Mouse (Mus musculus) urinary bladder, postnatal 14 days (tissue): ENCODE measurements at regions not wholly inside any gene's neighbourhood (a gene's known extent, or its start where the extent isn't known, plus 50 kb on each side); places are given as distances from the start of the nearest gene placed in this dataset.

Experiments
- DNase-seq: peaks from one replicate; pipeline ENCODE4 v3.0.0; 2021; ENCODE audit warnings: low spot score

DNA sequence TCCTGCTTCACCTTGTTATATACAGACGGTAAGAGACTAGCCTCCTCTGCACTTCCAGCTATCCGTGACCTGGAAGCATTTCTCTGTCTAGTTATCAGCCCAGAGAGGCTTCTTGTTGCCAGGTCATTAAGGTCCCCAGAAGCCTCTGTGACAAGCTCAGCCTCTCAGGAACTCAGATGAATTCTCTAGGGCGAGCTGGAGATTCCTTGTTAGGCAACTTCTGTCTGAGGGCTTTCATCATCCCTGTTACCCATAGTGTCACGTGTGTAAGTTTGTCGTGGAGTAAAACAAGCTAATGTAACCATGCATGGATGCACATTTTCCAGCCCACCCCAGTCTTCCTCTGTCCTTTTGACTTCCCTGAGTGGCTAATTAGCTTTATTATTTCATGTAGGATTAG lies 126.3 kb upstream of the Ednra start:
- DNase-seq = no peak

DNA sequence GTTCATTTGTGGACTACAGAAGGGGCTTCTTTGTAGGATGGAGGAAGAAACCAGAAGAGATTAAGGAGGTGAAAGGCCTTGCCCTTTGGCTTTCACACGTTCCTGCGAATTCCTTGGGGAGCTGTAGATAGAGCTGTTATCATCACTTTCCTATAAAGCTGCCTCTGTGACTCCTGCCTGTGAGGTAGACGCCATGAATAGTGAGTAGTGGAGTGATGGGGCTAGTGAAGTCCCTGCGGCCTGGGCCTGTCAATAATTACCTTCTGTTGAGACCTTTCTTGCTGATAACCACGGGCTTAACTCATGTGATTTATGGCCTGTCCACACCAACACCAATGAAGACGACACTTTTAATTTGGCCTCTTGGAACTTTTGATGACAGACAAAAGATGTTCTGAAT lies 146.0 kb upstream of the Ednra start:
- no peak for DNase-seq

DNA sequence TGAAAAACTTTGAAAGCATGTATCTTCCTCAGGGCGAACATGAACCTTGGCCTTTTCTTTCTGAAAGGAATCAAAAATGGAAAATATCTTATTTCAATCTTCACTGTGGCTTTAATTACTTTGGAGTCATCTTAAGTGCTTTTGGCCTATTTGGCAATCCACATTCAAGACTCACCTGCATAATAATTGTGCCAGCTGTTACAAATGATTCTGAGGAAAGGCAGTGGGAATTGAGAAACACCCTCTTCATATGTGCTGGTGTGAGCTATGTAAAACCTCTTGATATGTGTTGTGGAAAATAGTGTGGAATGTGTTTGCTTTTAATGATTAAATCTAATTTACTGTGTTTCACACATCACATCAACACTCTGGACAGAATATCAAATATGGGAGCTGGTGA lies 148.5 kb upstream of the Ednra start:
- DNase-seq = no peak

DNA sequence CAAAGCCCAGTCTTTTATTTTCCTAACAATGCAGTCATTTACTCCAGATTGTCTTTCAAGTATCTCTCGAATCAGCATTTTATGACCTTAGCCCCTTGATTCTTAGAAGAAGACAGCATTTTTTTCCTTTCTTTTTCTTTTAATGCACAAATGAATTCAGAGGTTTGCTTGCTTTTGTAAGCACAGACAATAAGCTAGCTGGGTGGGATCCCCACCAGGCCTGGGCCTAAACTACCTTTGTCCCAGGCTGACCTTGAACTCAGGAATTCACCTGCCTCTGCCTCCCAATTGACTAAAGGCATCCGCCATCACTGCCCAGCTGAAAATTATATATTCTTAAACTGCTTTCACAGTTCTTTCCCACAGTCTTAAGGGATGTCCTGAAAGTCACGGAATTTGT lies 195.5 kb upstream of the Ednra start:
- DNase-seq = no peak

DNA sequence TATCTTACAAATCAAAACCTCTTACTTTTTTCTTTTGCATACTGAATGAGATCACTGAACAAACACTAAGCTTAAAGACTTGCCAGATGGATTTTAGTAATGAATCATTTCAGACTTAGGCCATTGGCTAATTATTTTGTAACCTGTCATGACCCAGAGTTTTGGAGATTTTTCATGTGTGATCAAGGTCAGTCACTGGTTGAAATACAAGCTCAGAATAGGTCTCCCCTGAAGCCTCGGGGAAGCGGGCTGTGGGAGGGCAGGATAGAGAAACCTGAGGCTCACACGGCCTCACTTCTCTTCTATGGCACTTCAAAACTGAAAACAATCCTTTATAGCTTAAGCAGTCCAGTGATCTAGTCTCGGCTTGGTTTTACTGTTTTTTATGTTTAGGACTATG lies 197.6 kb upstream of the Ednra start:
- no peak for DNase-seq

DNA sequence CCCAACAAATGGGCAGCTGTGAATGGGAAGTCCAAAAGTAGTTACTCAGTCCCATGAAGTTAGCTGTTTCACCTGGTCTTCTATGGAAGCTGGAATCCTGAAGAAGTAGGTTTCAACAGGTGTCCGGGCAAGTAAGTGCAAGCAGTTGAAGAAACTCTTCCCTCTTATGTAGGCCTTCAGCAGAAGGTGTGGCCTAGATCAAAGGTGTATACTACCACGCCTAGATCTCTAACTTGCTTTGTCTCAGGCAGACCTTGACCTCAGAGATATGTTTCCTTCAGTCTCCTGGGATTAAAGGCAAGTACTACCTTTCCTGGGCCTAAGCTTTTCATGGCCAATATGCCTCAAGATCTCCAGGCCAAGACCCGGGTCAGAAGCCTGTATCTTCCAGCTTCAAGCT lies 223.4 kb upstream of the Ednra start:
- no peak for DNase-seq

DNA sequence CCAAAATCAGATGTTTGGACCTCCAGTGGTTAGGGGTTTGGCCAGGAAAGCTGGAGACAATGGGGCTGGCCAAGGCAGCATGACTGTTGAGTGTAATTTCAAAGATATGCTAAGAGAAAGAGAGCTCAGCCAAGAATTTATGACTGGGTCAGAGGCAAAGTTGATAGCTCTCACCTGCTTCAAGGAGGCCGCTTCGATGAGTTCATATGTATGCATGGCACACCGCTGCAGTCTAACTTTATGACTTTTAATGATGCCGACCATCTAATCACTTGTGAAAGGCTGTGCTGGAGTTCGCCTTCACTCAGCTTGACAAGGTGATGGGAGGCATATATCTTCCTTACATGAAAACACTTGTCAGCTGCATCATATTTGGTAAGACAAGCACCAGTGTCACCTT lies 225.4 kb upstream of the Ednra start:
- no peak for DNase-seq

DNA sequence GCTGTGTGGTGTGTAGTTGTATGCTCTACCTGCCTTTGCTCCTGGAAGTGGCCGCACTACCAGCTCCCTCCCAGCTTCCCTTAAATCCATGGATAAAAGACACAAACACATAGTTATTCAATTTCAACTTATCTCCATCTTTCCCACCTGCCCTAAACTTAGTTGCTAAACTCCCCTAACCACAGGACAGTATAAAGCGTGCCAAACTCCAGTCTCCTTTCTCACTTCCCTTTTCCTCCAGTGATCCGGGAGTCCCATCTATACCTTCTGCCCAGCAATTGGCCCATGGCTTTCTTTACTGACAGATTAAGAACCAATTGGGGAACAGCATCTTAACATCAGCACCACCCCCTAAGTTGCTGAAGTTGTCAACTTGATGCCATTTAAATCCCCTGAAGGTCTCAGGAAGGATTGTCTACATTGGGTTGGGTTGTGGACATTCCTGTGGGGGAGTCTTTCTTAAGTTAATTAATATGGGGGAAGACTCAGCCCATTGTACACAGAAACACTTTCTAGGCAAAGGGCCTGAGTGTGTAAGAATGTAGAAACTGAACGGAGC lies 234.6 kb upstream of the Ednra start:
- no peak for DNase-seq

DNA sequence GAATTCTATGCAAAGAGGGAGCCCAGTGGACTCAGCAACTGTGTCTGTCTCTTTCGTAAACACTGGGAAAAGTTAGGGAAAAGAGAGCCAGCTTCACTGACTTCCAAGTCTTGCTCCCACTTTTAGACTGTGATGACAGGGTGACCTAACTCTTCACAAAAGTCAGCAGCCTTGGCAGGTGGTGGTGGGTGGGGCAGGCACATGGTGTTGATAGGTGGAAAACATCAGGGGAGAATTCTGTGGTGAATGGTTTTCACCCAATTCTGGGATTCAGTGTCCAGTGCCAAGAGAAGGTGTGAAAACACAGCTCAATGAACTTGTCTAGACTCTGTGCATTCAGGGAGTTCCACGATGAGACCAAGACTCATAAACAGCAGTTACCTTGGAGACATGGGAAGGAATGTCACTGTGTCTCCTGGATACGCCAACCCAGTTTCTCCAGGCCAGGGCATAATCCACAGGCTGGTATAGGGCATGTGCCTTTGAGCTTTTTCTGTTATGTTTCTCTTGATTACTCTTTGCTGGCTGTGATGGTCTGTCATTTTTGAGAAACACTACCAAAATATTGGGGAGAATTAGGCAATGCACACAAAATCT lies 238.9 kb upstream of the Ednra start:
- DNase-seq = peak; percentile 6

DNA sequence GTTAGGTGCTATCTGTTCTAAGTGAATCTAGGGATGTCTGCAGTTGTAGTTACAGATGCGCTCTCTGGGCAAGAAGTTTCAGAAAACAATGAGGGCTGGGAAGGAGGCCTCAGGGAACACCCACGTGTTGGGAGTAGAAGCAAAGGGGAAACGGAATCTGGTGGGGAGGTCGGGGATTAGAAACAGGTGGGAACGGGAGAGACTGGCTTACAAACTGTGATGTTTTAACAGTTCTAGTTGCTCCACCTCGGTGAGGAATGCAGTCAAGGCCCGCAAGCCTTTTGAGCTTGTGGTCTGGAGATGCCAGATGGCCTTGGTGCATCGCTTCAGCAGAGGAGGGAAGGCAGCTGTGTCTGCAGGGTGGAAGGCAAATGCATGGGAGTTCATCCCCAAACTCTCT lies 242.7 kb upstream of the Ttc29 start:
- DNase-seq = no peak

DNA sequence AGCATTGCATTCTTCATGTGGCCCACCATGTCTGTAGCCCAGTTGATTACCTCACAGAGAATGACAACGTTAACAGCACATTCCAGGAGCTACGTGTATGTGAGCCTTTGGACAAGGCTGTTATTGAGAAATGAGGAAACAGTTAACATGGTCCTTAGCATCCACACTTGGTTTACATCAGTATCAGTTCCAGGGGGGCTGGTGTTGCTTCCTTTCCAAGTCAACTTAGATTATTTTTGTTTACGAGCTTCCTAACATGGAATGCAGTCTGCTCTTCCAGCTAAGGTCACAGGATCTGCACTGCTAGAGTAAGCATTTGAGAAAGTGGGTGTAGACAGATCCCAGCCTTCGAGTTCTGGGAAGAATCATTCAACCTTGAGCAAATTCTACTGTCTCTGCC lies 239.4 kb upstream of the Ttc29 start:
- DNase-seq = no peak

DNA sequence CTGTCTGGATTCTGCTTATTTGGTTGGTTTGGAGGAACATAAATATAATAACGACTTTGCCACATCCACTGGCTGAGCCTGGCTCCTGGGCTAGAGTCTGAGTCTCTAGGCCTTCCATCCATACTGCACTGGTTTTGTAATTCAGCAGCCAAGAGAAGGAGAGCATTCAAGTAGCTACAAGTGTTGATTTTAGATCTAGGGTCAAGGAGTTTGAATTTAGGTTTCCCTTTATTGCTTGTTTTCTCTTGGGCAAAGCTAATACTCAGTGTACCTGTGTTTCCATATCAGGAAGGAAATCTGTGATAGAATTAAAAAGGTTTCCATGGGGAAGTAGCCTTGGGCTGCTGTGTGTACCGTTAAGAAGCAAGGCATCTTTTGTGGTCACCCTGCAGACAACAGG lies 234.0 kb upstream of the Ttc29 start:
- DNase-seq = no peak

DNA sequence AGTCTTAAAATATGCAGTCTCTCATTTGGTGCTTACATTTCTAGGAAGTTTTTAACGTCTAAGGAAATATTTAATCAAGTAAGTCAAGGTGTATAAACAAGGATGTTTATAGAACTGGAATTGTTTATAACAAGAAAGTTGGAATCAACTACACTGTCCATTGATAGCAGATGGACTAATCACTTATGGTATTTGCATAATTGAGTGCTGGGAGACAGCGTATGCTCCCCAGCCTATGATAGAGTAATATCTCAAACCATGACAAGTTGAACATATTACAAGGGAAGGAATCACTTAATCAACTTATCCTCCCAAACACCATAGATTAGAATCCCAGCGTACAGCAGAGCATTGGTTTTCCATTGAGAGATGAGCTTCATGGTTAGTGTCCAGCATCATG lies 232.4 kb upstream of the Ttc29 start:
- no peak for DNase-seq

DNA sequence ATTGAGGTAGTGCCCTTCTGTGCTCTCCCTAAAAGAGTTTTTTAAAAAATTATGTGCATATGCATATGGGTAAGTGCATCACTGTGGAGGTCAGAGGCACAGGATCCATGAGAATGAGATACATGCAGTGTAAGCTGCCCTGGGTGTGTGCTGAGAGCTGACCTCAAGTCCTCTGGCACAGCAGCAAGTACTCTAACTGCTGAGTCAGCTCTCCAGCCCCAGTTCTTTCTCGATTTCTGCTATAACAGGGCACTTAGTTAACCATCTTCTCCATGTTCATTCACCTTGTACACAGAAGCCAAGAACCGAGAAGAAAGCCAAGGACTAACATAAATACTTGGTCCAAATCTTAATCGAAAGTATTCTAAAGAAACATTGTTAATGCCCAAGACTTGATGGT lies 231.1 kb upstream of the Ttc29 start:
- no peak for DNase-seq

DNA sequence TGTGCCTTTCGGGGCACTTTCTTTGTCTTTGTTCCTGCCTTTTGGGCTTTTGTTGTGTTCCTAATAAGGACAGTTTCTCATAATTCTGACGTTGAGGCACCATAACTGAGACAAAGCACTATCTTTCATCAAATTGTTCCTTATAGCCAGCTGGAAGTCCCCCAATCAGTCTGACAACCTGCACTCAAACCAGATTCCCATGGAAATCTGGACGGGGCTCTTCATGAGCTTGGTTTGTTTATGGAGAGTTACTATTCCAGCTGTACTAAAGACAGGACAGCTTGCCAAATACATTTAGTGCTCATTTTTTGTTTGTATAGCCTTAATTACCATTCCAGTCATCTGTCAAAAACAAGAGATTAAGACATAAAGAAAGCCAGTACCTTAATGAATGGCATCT lies 229.6 kb upstream of the Ttc29 start:
- DNase-seq = no peak

DNA sequence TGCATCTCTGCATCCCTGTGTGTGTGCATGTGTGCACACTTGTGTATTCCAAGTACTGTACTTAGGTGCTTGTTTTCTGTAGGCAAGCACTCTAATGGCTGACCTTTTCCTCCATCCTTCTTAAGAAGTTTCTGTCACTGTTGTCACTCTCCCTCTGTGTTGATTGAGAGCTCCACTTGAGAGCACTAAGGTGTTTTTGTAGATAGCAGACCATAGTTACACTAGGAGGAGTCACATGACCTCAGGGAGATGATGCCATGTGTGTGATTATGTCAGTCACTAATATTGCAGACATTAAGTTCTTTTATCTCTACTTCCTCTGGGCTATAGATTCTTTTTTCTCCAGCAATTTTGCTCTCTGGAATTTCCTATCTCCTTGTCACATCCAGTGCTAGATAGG lies 225.9 kb upstream of the Ttc29 start:
- DNase-seq = no peak

DNA sequence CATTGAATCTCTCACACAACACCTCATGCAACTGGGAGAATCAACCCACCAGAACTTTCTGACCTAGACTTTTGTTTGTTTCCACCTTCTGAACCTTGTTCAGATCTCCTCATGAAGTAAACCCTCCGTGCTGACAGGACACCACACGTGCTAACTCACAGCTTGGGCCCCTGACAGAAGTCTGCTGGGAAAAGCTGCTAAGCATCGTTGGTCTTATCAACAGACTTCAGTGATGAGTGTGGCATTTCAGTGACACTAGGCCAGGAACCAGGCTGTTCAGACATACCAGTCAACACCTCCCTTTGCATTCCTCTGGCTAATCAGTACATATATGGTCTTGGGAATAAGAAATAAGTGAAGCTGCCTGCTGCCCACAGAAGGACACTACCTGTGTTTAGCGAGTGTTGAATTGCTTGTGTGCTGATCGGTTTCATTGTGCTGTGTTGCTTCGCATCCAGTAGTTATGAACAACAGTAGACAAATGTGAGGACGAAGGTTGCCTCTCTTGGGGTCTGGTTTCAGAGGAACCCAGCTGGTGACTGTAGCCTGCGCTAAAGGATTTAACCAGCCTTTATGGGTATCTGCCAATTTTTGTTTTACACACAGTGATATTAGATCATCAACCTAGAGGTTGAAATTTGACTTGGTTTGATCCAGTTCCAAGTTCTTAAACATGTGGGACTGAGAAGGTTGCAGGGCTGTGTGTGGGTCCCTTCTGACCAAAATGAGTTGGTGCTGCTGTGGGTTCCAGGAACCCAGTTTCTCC lies 224.6 kb upstream of the Ttc29 start:
- no peak for DNase-seq

DNA sequence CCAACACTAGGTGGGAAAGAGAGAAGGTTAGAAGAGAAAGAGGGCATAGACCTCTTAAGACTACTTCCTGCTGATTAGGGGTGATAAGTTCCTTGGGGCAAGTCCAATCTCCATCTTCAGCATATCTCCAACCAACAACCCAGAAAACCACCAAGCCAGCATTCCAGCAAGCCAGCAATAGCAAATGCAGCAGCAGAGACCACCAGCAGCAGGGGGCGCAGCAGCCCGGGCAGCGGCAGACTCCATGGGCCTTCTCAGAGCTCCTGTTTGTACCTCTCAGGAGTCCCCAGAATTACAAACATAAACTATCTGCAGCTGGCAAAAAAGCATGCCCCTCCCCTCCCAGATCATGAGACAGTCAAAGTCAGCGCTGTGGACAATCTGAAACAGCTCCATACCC lies 222.0 kb upstream of the Ttc29 start:
- DNase-seq = no peak

DNA sequence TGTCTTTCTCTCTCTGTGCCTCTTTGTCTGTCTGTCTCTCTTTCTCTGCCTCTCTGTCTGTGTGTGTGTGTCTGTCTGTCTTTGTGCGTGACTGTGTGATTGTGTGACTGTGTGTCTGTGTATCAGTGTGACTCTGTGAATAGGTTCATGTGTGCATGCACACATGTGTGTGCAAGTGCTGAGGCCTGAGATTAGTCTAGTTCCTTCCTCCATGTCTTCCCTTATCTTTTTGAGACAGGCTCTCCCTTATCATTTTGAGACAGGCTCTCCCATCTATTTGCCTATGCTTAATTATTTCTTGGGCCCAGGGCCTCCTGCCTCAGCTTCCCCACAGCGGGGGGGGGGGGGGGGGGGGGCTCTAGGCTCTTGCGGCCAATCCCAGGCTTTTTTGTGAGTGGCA lies 212.8 kb upstream of the Ttc29 start:
- no peak for DNase-seq

DNA sequence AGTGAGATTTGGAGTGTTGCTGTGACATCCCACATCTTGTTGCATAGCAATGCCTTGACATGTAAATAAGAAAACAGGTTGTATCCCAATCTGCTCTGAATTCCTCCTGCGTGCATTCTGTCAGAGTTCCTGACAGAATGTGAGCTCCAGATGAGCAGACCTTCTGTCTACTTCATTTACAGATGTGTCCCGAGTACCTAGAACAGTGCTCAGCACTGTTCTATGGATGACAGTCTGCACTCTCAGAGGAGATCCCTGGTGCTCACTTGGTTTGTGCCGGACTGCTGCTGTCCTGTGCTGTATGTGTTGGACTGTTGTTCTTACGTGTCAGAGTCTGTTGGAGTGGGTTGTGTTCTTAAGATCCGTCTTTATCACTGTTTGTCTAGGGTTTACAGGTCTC lies 211.4 kb upstream of the Ttc29 start:
- no peak for DNase-seq

DNA sequence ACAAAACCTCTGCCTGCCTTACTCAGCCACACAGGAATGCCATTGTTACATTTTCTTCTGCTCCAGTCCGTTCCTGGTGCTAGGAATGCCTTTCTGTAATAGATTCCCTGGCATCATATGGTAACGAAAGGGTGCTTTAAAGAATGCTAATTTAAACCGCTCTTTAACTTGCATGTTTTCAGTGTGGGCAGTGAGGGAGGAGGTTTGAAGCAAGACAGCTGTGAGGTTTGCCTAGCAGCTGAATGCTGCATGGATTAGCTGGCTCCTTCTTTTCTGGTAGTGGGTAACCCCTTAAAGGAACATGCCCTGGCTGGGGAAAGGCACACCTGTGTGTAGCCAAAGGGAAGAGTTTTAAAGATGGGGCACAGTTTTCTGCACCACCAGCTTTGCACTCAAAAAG lies 211.0 kb upstream of the Ttc29 start:
- DNase-seq = no peak

DNA sequence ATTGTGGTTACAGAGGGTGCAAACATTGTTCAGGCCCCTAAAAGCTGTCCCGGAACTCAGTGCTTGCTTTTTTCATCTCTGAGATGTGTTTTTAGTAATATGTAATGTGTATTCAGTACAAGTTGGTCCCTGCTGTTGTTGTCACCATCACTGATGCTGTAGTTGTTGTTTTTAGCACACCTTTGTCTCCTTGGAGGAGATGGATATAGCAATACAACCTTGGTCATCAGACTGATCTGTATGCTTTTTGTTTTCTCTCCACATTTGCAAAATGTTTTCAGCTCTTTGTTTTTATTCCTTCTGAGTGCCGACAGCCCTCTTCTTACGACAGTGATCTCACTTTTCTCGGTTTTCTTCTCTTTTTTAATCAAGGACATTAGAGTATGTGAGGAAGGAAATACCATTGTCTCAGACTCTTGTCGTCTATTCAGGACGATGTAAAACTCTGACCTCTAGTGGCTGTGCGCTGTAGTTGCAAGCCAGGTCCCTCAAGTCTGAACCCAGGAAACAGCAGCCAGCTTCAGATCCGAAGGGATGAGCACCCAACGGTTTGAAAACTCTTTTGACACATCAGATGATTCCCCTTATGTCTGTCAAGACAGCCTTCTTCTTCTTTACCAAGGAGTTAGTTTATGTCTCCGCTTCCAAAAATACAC lies 209.1 kb upstream of the Ttc29 start:
- peak; percentile 56 for DNase-seq

DNA sequence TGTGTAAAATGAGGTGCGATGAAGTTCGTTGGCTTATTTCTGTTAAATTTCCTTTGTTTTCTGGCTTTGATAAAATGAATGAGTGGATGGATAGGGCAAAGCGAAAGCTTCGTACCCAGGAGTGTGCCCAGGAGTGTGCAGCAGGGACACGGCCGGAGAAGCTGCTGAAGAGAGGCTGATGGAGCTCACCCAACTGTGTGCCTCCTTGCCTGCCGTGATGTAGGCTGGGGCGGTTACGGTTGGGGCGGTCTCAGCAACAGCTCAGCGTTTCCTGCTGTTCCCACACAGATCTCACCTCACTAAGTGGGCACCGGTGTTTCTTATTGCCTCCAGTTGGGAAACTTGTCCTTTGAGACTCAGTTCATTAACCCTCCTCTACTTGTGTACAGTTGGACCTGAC lies 208.2 kb upstream of the Ttc29 start:
- DNase-seq = no peak
